Mouse (Mus musculus): ENCODE data around the gene Reep1.

Gene Reep1

DNA sequence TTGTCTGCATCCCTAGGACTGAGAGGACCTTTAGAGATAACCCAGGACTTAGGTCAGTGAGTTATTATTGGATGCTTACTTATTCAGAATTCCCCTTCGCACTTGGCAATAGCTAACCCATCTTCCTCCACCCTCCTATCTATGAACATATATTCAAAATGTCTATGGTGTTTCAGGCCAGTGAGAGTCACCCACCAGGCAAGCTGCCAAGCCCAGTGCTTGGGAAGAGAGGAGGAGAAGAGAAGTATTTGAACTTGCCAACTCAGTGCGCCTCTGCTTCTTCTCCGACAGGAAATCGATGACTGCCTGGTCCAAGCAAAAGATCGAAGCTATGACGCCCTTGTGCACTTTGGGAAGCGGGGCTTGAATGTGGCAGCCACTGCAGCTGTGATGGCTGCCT lies 73.1 kb downstream of the Reep1 start:
- no peak for DNase-seq (ENCODE audit: low spot score)

- DNase-seq (ENCODE audit: low spot score): no peak
These were observed 75.8 kb downstream of the Reep1 start for GRCm38 (mm10) chr6:71783165-71783564.

DNA sequence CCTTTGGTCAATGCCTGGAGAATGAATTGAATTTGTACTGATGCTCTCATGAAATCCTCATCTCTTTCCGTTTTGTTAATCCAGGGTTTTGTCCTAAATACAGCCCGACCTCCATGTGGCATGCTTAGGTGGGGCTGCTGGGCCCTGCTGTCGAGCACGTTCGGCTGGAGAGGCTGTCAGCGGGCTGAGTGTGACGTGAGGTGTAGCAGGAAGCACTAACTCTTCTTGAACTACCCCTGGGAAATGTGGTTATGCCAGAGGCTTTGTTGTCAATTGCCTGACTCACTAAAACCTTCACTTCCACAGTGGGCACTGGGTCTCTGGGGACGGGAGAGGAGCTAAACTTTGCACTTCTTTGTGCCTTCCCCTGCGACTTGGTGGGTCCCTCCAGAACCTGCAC lies 81.0 kb downstream of the Reep1 start:
- DNase-seq (ENCODE audit: low spot score): no peak

DNA sequence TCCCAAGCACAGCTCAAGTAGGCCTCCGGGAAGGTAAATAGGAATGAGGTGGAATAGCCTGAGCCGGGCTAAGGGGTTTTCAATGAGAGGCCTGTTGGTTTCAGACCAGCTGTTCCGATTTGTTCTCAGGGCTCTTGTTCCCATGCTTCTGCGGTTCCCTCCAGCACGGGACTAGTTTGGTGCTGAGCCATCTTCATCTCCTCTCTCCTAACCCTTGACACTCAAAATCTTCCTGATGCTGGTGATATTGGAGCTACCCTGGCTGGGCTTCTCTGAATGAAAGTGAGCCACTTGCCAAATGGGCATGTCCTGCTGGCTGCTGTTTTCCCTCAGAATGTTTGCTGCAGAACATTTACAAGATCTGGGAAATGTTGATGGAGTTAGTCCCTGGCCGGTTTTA lies 84.4 kb downstream of the Reep1 start:
- no peak for DNase-seq (ENCODE audit: low spot score)

DNA sequence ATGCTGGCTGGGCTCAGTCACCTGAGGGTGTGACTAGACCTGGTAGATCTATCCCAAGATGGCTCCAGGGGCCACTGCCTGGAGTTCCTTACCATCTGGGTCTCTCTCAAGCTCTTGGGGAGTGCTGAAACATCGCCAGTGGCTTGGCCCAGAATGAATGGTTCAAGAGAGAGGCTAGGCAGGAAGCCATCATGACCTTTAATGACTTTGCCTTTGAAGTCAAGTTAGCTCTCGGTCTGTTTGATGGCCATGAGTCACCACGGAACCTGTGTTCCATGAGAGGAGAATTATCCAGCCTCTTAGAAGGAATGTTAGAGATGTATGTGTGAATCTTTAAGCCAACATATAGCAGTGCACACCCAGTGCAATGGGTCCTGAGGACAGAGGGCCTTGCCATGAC lies 92.0 kb downstream of the Reep1 start:
- no peak for DNase-seq (ENCODE audit: low spot score)

DNA sequence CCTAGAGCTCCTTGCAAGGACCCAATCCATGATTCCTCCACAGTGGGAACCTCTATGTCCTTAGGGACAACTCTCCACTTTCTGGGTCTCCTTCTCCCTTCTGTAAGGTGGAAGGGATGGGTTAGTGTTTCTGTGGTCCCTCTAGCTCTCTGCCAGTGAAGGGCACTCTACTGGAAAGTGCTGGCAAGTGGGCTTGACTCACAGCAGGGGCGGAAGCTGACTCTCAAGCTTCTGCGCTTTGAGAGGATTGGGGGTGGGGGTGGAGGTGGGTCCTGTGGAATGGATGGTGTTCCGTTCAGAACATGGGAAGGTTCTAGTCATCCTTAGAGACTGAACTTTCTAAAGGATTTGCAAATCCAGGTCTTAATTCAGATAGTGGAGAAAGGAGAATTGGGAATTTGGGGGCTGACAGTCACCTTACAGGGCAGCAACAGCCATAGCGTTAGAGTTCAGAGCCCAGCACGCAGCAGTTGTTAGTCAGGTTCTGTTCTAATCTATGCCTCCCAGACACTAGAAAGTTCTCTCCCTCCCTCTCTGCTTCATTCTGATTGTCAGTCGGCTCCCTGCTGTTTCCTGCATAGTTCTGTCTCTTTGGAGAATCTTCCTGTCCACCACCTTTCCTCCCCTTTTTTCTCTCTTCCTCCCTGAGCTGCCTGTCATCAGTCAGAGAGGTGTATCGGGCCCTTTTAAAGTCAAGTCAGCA lies 93.8 kb downstream of the Reep1 start:
- DNase-seq (ENCODE audit: low spot score): no peak

GRCm38 (mm10) chr6:71801714-71802094 lies 94.3 kb downstream of the Reep1 start:
- DNase-seq (ENCODE audit: low spot score): no peak

GRCm38 (mm10) chr6:71803609-71804008 lies 96.2 kb downstream of the Reep1 start:
- DNase-seq (ENCODE audit: low spot score): no peak

DNA sequence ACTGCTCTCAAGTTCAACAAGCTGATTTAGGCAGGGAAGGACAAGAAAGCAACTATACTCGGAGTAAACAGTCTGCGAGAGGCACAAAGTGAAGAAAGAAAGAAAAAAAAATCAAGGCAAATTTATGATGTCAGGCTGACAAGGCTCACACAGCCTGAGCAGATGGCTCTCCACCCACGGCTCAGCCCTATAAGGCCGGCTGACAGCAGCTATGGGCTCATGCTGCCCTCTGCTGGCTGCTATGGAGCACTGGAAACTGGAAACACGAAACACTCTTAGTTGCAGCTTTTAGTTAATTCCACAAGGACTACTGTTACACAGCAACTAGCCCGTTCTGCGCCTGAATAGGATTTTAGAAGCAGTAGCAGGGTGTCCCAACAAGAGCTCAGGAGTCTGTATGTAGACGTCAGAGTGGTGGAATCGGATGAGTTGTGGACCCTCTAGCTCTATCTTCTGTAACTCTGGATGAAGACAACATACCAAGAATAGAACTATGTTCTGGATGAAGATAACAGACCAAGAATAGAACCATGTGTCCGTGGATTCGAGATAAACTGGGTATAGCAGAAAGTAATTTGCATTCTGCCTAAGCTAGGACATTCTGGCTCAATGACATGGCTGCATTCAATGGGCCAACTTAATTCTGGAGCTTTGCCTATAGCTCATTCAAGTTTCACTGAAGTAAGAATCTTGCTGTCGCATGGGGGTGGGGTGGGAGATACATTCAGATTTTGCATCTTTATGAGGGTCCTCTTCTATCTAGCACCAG lies 96.9 kb downstream of the Reep1 start:
- peak; percentile 40 for DNase-seq (ENCODE audit: low spot score)

DNA sequence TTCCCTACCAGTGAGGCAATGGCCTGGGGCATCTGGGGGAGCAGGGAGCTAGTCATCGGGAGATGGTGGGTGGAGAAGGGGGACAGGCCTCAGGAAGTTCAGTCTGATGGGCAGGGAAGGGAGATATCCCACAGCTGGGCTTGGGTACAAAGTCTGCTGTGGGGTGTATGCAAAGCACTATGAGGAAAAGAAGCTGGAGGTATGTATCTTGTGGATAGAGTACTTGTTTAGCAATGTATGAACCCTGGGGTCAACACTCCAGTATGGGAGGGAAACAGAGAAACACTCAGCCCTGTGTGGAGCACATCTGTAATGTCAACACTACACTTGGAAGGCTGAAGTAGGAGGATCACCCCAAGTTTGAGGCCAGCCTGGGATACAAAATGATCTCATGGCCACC lies 99.4 kb downstream of the Reep1 start:
- no peak for DNase-seq (ENCODE audit: low spot score)

GRCm38 (mm10) chr6:71809890-71810289 lies 102.5 kb downstream of the Reep1 start:
- no peak for DNase-seq (ENCODE audit: low spot score)

DNA sequence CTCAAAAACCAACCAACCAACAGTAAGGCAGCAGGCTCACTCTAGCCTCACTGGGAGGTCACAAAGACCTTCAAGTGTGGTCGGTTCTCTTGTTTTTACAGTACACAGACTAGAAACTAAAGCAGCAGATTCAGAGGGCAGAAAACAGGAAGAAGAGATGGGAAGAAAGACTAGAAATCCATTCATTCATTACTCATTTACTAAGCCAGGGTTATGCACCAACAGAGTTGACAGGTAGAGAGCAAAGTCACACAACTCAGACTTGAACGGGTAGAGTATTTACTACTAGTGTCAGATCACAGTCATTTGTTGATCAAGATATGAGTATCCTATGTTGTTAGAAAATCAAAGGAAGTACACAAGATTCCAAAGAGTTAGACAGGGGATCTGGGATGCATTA lies 105.5 kb downstream of the Reep1 start:
- no peak for DNase-seq (ENCODE audit: low spot score)

GRCm38 (mm10) chr6:71819764-71820292 lies 112.5 kb downstream of the Reep1 start:
- DNase-seq (ENCODE audit: low spot score): no peak

GRCm38 (mm10) chr6:71823085-71823484 lies 115.7 kb downstream of the Reep1 start:
- no peak for DNase-seq (ENCODE audit: low spot score)

GRCm38 (mm10) chr6:71823488-71823887 lies 116.1 kb downstream of the Reep1 start:
- peak; percentile 91 for DNase-seq (ENCODE audit: low spot score)

GRCm38 (mm10) chr6:71823961-71824360 lies 116.6 kb downstream of the Reep1 start:
- no peak for DNase-seq (ENCODE audit: low spot score)

DNA sequence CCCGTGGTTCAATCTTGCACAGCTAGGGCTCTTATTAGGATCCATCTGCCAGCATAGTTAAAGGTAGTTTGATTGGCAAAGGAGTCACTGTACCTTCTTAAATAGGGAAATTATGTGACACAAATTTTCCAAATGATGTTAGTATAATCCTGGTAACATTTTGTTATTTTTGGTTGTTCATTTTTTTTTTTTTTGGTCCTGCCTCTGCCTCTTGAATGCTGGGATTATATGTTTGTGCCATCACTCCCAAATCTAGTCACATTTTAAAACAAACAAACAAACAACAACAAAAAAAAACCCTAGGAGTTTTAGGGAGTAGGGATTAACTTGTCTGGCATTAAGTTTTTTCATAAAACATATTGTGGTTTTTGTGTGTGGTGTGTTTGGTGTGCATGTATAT lies 119.5 kb downstream of the Reep1 start, which contains the start of gene Mrpl35:
Mrpl35 (minus strand) TSS at position 101 of the 400 bp plus-strand sequence.
- no peak for DNase-seq (ENCODE audit: low spot score)

DNA sequence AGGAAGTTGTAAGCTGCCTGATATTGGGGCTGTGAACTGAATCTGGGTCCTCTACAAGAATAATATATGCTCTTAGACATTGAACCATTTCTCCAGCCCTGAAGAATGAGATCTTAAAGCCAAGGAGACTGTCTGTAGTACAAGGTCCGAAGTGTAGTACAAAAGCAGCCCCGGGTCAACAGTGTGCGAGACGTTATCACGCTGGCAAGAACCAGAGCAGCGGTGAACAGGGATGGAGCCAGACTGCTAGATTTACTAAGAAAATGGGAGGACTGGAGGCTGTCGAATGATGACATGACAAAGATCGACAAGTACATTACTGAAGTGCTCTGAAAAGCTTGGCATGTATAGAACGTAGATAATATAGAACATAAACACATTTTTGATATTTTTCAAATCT lies 122.4 kb downstream of the Reep1 start:
- no peak for DNase-seq (ENCODE audit: low spot score)

- DNase-seq (ENCODE audit: low spot score): peak; percentile 85
These were observed 123.6 kb downstream of the Reep1 start, which contains the start of gene Immt for GRCm38 (mm10) chr6:71830690-71831580. TSS of gene Immt (plus strand) at chr6:71831331.

GRCm38 (mm10) chr6:71831581-71831960 lies 124.2 kb downstream of the Reep1 start:
- DNase-seq (ENCODE audit: low spot score): peak; percentile 93

- DNase-seq (ENCODE audit: low spot score): no peak
These were observed 129.4 kb downstream of the Reep1 start for GRCm38 (mm10) chr6:71836811-71837210.

DNA sequence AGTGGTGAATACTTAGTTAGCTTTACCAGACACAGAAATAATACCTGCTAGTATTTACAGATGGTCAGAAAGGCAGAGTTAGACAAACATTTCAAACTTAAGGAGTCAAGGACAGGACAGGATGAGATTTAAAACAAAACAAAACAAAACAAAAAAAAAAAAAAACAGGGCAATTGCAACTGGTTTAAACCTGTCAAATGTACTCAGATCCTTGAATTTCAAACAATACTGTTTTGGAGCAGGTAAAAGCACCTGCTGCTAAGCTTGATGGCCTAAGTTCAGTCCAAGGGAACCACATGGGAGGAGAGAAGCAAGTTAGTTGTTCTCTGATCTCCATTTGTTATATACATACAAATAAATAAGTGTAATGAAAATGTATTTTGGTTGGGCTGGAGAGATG lies 132.5 kb downstream of the Reep1 start:
- DNase-seq (ENCODE audit: low spot score): no peak

Measured in layer of hippocampus, adult 9-10 months (tissue).